Mouse (Mus musculus) lung, postnatal 0 days (tissue): Measurements from ENCODE around the gene Cog5. TPM values are rescaled to one million over a fixed set of nuclear protein-coding genes. Genes with fewer than 3 reads are reported as not detected.

ENCODE experiments used
- ATAC-seq: fragments of 200-750 bp; cut with Nextera tagmentation; 2 replicates; pipeline ENCODE4 v1.8.0; 2017; ENCODE audit warnings: moderate library complexity
- DNase-seq: peaks from one replicate; pipeline ENCODE4 v3.0.0-alpha.2; 2016; ENCODE audit warnings: low spot score
- H3K27ac ChIP-seq: fragments of 300-500 bp; sonication (generic); 2 replicates; pipeline ENCODE4 v1.5.1; 2014; ENCODE audit warnings: antibody characterized with exemption, mild to moderate bottlenecking, low read length, mixed read lengths
- H3K27me3 ChIP-seq: fragments of 300-500 bp; sonication (generic); replicated peaks from 2 replicates; pipeline ENCODE4 v1.6.1; 2014; ENCODE audit warnings: low read length, mixed read lengths; ENCODE audit not compliant: insufficient read depth
- H3K36me3 ChIP-seq: fragments of 300-500 bp; sonication (generic); 2 replicates; pipeline ENCODE4 v1.6.1; 2014; ENCODE audit warnings: low read length, mixed read lengths; ENCODE audit not compliant: insufficient read depth
- H3K4me1 ChIP-seq: fragments of 300-500 bp; sonication (generic); 2 replicates; pipeline ENCODE4 v1.6.1; 2014; ENCODE audit warnings: antibody characterized with exemption, low read depth, low read length, mixed read lengths; ENCODE audit not compliant: insufficient read depth
- H3K4me2 ChIP-seq: fragments of 300-500 bp; sonication (generic); replicated peaks from 2 replicates; pipeline ENCODE4 v1.6.1; 2014; ENCODE audit warnings: low read depth, mild to moderate bottlenecking, low read length, moderate library complexity, mixed read lengths
- H3K4me3 ChIP-seq: fragments of 300-500 bp; sonication (generic); 2 replicates; pipeline ENCODE4 v1.5.1; 2014; ENCODE audit warnings: low read depth, low read length
- H3K9ac ChIP-seq: fragments of 300-500 bp; sonication (generic); replicated peaks from 2 replicates; pipeline ENCODE4 v1.6.1; 2014; ENCODE audit warnings: low read depth, mild to moderate bottlenecking
- H3K9me3 ChIP-seq: fragments of 300-500 bp; sonication (generic); 2 replicates; pipeline ENCODE4 v1.6.1; 2016; ENCODE audit warnings: low read length, mixed read lengths
- CTCF ChIP-seq: IDR thresholded peaks from 2 replicates; pipeline ENCODE4 v1.5.1; 2016; ENCODE audit warnings: antibody characterized with exemption, mild to moderate bottlenecking
- EP300 ChIP-seq: IDR thresholded peaks from 2 replicates; pipeline ENCODE4 v1.6.1; 2016; ENCODE audit warnings: antibody characterized with exemption, mild to moderate bottlenecking, control low read depth
- WGBS: fragments of 180-500 bp; shearing (Covaris S2); extraction: QIAGEN DNeasy Blood & Tissue Kit; methylation state at CpG from one replicate; pipeline ENCODE4 v1.1.7; 2014; 5-methylcytosine and 5-hydroxymethylcytosine counted together
- polyA plus RNA-seq: library from polyadenylated mRNA; unstranded; fragments of >200 nt; fragmentation: Nextera tagmentation; extraction: Ambion mirVana; gene quantifications from 2 replicates; pipeline ENCODE4 v1.2.1, GENCODE M21; 2015

The Cog5 gene
- polyA plus RNA-seq, 1 experiment from 2014 or later: 17.0 TPM

GRCm38 (mm10) chr12:31824831-31825230, 170.2 kb downstream of the Cog5 start:
- Histone ChIP-seq H3K9ac (no peak overlapping the region), H3K9me3 (no peaks in the 10 kb centered on the region), H3K36me3 (no peaks in the 10 kb centered on the region), H3K4me3 (no peak overlapping the region), H3K4me2 (no peak overlapping the region), H3K4me1 (no peaks in the 10 kb centered on the region), H3K27ac (no peak overlapping the region), H3K27me3 (no peaks in the 10 kb centered on the region)
- 72% methylated on average over 5 of the region's 5 CpGs for whole genome bisulfite sequencing
- DNase-seq (no peak), ATAC-seq (no peak)
- TF ChIP-seq CTCF (no peak), EP300 (no peak)

DNA sequence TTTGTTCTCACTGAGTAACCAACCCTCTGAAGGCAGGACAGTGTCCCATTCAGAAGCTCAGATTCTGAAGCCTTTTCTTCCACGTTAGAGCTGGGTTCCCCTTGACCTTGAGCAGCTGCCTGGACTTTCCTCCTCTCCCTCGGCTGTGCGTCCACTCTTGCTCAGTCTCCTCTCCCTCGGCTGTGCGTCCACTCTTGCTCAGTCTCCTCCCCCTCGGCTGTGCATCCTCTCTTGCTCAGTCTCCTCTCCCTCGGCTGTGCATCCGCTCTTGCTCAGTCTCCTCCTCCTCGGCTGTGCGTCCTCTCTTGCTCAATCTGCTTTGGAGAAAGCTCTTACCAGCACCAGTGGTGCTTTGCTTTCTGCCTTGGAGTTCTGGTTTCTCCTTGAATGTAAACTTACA, 171.2 kb downstream of the Cog5 start:
- Histone ChIP-seq H3K36me3 (no peaks in the 10 kb centered on the region), H3K9ac (no peak overlapping the region), H3K27me3 (no peaks in the 10 kb centered on the region), H3K27ac (no peak overlapping the region), H3K9me3 (no peaks in the 10 kb centered on the region), H3K4me1 (no peaks in the 10 kb centered on the region), H3K4me3 (no peak overlapping the region), H3K4me2 (no peak overlapping the region)
- no peak for TF ChIP-seq CTCF
- no peak for TF ChIP-seq EP300
- DNase-seq (no peak), ATAC-seq (no peak)
- 53% methylated on average over 10 of the region's 10 CpGs for WGBS

DNA sequence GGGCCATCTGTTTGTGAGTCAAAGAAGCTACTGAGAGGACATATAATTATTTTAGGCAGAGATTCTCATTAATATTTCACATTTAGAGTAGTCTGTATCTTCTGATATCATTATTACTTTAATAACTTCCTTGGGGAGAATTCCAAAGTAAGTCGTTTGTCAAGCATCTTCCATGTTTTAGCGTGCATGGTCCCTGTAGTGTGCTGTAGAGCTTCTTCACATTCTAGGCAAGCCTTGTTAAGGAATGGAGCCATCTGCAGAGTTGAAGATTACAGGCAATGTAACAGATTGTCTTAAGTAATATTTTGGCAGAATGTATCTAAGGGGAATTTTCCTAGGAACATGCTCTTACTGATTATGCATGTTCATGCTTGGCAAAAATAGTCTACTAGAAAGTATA, 171.8 kb downstream of the Cog5 start:
- H3K4me3 ChIP-seq: no peak overlapping the region
- ATAC-seq (no peak), DNase-seq (no peak)
- no peaks in the 10 kb centered on the region for H3K27me3 ChIP-seq
- H3K36me3 ChIP-seq: no peaks in the 10 kb centered on the region
- no peak for TF ChIP-seq CTCF
- TF ChIP-seq EP300: no peak
- H3K27ac ChIP-seq: no peak overlapping the region
- H3K9me3 ChIP-seq: no peaks in the 10 kb centered on the region
- 89% methylated on average over 2 of the region's 2 CpGs for WGBS
- H3K4me2 ChIP-seq: no peak overlapping the region
- no peaks in the 10 kb centered on the region for H3K4me1 ChIP-seq
- no peak overlapping the region for H3K9ac ChIP-seq

DNA sequence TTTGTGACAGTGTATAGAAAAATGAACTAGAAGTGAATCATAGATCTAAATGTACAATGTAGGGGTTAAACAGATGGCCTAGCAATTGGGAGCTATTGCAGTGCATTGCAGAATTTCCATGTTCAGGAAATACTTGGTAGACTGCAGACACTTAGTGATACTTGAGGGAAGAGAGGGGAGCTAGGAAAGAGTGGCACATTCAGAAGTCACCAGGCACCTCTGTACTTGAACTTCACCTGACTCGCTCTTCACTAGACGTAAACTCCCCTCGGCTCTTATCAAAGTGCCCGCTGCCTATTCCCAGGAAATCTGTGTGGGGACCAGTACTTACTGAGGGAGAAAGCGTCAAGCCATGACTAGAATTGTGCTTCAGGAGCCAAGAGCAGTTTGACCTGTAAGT, 180.8 kb downstream of the Cog5 start:
- H3K36me3 ChIP-seq: no peaks in the 10 kb centered on the region
- H3K4me2 ChIP-seq: no peak overlapping the region
- H3K4me3 ChIP-seq: no peak overlapping the region
- 58% methylated on average over 5 of the region's 5 CpGs for WGBS
- no peaks in the 10 kb centered on the region for H3K4me1 ChIP-seq
- no peak overlapping the region for H3K9ac ChIP-seq
- TF ChIP-seq CTCF: no peak
- TF ChIP-seq EP300: peak; percentile 41; the same call in 1 of the 2 replicates
- no peaks in the 10 kb centered on the region for H3K27me3 ChIP-seq
- DNase-seq (peak; percentile 63), ATAC-seq (peak; percentile 71)
- H3K27ac ChIP-seq: no peak overlapping the region
- H3K9me3 ChIP-seq: no peaks in the 10 kb centered on the region

- no peaks in the 10 kb centered on the region for H3K36me3 ChIP-seq
- H3K27ac ChIP-seq: no peak overlapping the region
- H3K27me3 ChIP-seq: no peaks in the 10 kb centered on the region
- H3K9ac ChIP-seq: no peak overlapping the region
- ATAC-seq (no peak), DNase-seq (no peak)
- no peak for TF ChIP-seq EP300
- no peak for TF ChIP-seq CTCF
- no peaks in the 10 kb centered on the region for H3K9me3 ChIP-seq
- no peaks in the 10 kb centered on the region for H3K4me1 ChIP-seq
- H3K4me2 ChIP-seq: no peak overlapping the region
- WGBS: 31% methylated on average over 1 of the region's 1 CpGs
- H3K4me3 ChIP-seq: no peak overlapping the region
These were observed 181.5 kb downstream of the Cog5 start for GRCm38 (mm10) chr12:31836211-31836610.

DNA sequence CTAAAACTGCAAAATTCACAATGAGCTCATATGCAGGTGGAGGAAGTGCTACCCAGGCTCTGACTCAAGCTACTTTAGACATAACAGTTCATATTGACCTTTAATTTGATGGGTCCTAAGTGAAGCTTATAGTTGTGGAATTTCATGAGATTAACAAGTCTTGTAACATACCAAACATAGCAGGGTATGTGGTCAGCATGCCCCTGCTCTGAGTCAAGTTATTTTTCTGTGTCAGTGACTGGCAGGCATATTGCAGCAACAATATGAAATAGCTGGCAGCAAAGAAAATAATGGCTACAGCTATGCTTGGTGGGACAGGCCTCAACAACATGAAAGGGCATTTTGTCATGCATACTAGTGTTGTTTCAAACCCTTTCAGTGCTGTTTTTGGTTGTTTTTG, 183.9 kb downstream of the Cog5 start:
- Histone ChIP-seq H3K27ac (no peak overlapping the region), H3K4me2 (no peak overlapping the region), H3K36me3 (no peaks in the 10 kb centered on the region), H3K27me3 (no peaks in the 10 kb centered on the region), H3K4me1 (no peaks in the 10 kb centered on the region), H3K9me3 (no peaks in the 10 kb centered on the region), H3K4me3 (no peak overlapping the region), H3K9ac (no peak overlapping the region)
- DNase-seq (peak; percentile 27), ATAC-seq (peak; percentile 54)
- TF ChIP-seq CTCF: no peak
- TF ChIP-seq EP300: no peak

DNA sequence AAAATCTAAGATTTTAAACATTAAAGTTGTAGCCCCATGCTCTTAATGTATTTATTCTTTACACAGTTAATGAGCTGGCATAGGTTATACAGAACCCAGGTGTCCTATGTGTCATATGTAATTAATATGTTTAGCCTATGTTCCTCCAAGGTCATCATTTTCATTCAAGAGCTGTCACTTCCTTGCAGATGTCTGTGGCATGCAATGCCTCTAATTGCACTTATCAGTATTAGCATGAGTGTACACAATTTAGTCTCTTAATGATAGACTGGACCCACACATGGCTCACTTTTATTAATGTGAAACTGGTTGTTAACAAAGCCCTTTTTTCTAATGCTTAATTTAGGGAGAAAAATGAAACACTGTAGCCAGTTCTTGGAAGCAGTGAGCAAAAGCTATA, 184.6 kb downstream of the Cog5 start:
- Histone ChIP-seq H3K4me3 (no peak overlapping the region), H3K9me3 (no peaks in the 10 kb centered on the region), H3K27ac (no peak overlapping the region), H3K36me3 (no peaks in the 10 kb centered on the region), H3K27me3 (no peaks in the 10 kb centered on the region), H3K4me2 (no peak overlapping the region), H3K9ac (no peak overlapping the region), H3K4me1 (no peaks in the 10 kb centered on the region)
- no peak for TF ChIP-seq EP300
- TF ChIP-seq CTCF: no peak
- ATAC-seq (no peak), DNase-seq (no peak)
